Mouse (Mus musculus): ENCODE data around the gene Gm21987. TPM values are rescaled to one million over a fixed set of nuclear protein-coding genes. Genes with fewer than 3 reads are reported as not detected.

Gene Gm21987
- total RNA-seq, 2 experiments from 2014 or later, result not detected

GRCm38 (mm10) chr16:38390322-38390721, 43.5 kb downstream of the Gm21987 start:
- DNase-seq, result no peak
- intact Hi-C loops (cut with DNase I), result no loop called here

DNA sequence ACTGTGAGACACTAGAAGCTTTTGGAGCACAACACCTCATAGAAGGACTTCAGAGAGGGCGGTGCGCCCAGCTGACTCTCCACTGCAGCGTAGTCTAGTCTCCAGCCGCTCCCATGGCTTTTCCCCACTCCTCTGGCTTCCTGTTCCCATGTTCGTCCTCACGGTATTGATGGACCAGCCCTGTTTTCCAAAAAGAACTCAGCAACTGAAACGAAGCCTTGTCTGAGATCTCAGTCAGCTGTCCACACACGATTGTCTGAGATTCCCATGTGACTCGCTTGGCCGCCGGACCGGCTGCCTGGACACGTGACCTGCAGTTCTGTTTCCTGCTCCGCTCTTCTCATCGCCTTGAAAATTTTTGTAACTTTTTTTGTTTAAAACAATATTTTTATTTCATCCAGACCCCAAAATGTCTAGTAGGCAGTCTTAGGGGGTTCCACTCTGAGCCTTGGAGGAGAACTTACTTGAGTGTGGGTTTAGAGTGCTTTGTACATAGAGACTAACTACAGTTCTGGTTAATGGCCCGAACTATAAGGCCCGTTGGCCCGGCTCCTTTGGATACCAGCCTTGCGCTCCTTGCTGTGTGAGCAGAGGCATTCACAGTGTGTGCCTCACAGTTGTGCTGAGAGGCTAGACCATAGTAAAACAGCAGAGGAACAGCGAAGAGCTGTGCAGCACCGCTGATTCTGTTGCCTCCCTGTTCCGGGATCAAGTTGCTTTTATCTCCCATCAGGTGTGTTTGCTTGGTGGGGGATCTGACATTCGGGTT, 45.5 kb downstream of the Gm21987 start:
- intact Hi-C loops (cut with DNase I), result no loop called here
- DNase-seq, result no peak

- intact Hi-C loops (cut with DNase I), result no loop called here
These were observed 47.4 kb downstream of the Gm21987 start for GRCm38 (mm10) chr16:38394191-38394618.

DNA sequence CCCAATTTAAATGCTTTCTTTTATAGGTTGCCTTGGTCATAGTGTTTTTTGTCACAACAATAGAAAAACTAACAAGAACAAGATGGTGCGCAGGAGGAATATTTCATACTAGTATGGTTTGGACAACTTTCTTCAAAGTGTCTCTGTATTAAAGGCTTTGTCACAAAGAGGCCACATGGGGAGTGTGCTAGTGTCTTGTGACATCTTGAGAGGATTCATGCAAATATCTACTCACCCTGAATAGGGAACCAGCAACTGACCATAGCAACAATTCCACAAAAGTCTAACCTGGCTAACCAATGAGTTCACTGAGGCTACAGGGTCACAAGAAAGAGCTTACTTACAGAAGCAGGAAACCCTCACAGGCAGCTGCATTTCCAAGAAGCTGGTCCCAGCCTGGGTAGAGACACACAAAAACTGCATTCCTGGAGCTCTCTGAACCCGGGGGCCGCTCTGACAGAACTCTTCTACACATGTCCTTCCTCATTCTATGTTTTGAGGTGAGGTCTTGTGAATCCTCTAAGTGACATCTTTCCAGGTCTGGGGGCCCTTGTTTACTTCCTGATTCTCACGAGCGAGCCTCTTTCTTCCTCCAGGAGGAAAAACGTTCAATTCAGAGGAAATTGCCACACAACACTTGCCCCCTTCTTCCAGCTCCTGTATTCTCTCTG, 48.4 kb downstream of the Gm21987 start:
- no peak for DNase-seq
- intact Hi-C loops (cut with DNase I), result no loop called here

More at GRCm38 (mm10) chr16:38394191-38394618, 47.4 kb downstream of the Gm21987 start:
- no peak for DNase-seq

- peak; percentile 37 for DNase-seq
- intact Hi-C loops (cut with DNase I), result no loop called here
These were observed 49.3 kb downstream of the Gm21987 start for GRCm38 (mm10) chr16:38396155-38396554.

GRCm38 (mm10) chr16:38398266-38398665, 51.4 kb downstream of the Gm21987 start:
- no peak for DNase-seq
- intact Hi-C loops (cut with DNase I), result no loop called here

DNA sequence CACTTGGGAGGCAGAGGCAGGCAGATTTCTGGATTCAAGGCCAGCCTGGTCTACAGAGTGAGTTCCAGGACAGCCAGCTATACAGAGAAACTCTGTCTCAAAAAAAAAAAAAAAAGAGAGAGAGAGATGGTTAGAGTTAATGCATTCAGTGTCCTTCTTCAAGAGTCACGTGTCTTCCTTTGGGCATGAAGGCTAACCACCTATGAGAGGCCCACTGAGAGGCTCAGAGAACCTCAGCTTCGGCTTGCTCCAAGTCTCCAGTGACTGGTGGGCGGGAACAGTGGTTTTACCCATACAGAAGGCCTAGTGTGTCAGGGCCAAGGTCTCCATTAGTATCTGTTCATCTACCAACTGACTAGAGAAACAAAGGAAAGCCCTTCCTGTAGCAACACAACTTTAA, 52.2 kb downstream of the Gm21987 start:
- DNase-seq, result no peak
- intact Hi-C loops (cut with DNase I), result no loop called here

DNA sequence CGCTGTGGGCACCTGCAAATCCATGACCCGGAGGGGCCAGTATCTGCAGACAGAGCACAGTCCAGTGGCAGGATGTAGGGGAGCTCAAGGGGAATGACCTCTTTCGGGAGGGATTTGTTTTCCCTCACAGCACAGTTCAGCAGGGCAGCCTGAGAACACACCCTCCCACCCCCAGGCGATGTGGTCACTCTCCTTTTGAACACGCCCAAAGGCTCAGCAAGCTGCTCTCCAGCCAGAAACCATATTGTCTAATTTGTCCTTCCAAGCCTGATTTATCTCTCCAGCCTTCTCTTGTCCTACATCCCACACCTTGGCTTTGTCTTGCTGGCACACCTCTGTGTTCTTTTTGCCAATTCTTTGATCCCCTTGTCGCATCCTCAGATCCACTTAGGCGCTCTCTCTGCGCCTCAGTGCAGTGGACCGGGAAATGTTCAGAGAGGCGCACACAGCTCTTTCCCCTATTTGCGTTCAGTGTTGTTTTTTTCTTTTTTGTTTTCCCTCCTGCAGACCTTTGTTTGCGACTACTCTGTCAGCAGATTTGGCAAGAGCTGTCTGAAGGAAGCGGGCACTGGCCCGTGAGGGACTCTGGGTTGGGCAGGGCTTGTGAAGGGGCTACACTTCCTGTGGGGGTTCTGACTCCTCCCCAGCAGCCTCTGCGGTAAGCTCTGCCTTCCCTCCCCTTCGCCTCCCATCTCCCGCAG, 52.8 kb downstream of the Gm21987 start:
- intact Hi-C loops (cut with DNase I), result no loop called here
- DNase-seq, result peak; percentile 70

GRCm38 (mm10) chr16:38400311-38400960, 53.6 kb downstream of the Gm21987 start:
- no peak for DNase-seq
- intact Hi-C loops (cut with DNase I), result no loop called here

DNA sequence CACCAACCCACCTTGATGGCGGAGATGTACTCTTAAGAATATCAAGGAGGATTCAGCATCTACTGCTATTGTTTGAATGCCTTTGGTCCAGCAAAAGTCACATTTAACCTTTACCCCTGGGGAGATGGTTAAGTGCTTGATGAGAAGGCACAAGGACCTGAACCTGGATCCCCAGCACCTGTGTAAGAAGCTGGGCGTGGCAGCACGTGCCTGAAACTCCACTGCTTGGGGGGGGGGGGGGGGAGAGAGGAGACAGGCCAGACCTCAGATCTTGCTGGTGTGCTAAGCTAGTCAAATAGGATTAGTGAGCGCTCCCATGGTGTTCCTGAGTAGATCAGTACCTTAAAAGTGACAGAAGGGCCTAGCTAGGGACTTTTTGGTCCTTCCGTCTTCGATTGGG, 54.6 kb downstream of the Gm21987 start:
- no peak for DNase-seq
- intact Hi-C loops (cut with DNase I), result no loop called here

DNA sequence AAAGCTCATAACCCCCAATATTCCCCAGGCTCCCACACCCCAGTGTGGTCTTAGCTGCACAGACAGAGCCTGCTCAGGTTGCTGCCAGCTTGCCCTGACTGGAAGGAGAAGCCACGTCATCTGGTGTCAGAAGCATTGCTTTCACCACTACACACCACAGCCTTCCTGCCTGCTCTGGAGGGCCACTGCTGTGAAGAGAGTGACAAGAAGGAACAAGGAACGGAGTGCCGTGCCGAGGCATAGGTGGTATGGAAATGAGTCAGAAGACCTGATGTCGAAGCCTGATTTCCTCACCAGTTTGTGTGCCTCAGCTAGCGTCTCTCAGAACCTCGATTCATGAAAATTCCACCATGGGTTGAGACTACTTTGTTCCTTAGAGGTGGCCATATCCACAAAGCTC, 56.8 kb downstream of the Gm21987 start:
- no peak for DNase-seq
- intact Hi-C loops (cut with DNase I), result no loop called here

- no peak for DNase-seq
- intact Hi-C loops (cut with DNase I), result no loop called here
These were observed 59.5 kb downstream of the Gm21987 start for GRCm38 (mm10) chr16:38406293-38406692.

- intact Hi-C loops (cut with DNase I), result no loop called here
- no peak for DNase-seq
These were observed 59.9 kb downstream of the Gm21987 start for GRCm38 (mm10) chr16:38406708-38407107.

DNA sequence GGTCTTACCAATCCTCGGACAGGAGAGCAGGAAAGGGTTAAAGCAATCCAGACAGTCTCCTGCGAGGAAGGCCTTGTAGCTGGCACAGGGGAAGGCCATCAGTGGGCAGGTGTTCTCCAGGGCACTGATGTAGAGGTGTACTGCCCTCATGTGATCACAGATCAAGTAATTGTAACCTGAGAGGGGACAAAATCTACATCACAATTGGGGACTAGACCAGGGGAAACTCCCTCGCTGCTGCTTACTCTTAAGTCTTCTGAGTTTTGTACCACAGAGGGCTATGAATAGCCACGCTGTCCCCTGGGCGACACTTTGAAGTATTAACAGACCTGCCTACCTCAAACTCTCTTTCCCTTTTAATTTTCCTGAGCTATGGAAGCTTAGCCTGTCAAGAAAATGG, 60.7 kb downstream of the Gm21987 start:
- intact Hi-C loops (cut with DNase I), result no loop called here

DNA sequence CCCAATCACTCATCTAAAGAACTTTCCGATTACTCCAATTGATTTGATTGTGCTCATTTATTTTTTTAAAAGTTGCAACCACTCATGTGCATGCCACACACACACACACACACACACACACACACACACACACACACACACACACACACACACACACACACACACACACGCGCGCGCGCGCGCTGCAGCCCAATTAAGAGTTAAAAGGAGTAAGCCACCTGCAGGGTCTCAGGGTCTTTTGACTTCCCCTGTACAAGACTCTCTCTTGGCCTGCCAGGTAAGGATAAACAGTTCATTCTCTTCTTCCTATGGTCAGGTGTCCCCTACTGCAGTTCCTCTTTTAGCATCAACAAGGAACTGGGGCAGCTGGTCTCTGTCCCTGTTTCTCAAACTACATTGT, 61.6 kb downstream of the Gm21987 start:
- intact Hi-C loops (cut with DNase I), result no loop called here
- DNase-seq, result no peak

More for the DNA sequence above, 60.7 kb downstream of the Gm21987 start:
- DNase-seq, result no peak

Other genes starting within 250 kb of the Gm21987 start
- gene Nr1i2, start 52.2 kb upstream of the Gm21987 start, total RNA-seq (2021), result not detected
- 1 to 10 TPM in 1 of 2 experiments, under 1 TPM in 1; 0.89 to 1.0 TPM for gene Maats1, start 4.9 kb upstream of the Gm21987 start, total RNA-seq (2021)
- gene Cox17, start within 50 bp of the Gm21987 start, total RNA-seq (2021), result 10 to 100 TPM; 35.0 to 42.2 TPM
- gene Popdc2, start 15.2 kb downstream of the Gm21987 start, total RNA-seq (2021), result under 1 TPM; 0.34 to 0.50 TPM
- gene Pla1a, start 86.1 kb downstream of the Gm21987 start, total RNA-seq (2021), result under 1 TPM; 0.36 to 0.38 TPM
- gene Adprh, start 105.7 kb downstream of the Gm21987 start, total RNA-seq (2021), result 10 to 100 TPM; 61.2 to 62.2 TPM
- under 1 TPM; 0.36 to 0.50 TPM for gene Cd80, start 108.5 kb downstream of the Gm21987 start, total RNA-seq (2021)
- 10 to 100 TPM; 28.8 to 29.5 TPM for gene Timmdc1, start 175.6 kb downstream of the Gm21987 start, total RNA-seq (2021)
- 10 to 100 TPM; 33.3 to 35.5 TPM for gene Poglut1, start 203.2 kb downstream of the Gm21987 start, total RNA-seq (2021)
- 10 to 100 TPM; 26.2 to 27.2 TPM for gene Tmem39a, start 211.7 kb downstream of the Gm21987 start, total RNA-seq (2021)